Mouse (Mus musculus): ENCODE data around the gene N4bp2.

DNA sequence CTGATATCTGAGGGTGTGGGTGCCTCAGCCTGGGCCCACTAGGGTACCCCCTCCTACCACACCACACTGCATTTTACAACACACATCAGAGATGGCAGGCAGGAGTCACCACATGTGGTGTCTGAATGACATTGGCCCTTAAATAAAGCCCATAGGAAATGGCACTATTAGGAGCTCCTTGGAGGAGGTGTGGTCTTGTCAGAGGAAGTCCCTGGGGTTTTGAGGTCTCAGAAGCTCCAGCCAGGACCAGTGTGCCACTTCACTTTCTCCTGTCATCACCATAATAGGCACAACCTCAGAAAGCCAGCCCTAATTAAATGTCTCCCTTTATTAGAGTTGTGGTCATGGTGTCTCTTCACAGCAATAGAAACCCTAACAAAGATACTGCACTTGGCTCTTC is 14.4 kb upstream of the N4bp2 start:
- TF ChIP-seq MAX (IDR thresholded peaks at IDR 0.05) (no peak), CTCF (IDR thresholded peaks at IDR 0.05; ENCODE audit: control insufficient read depth, insufficient read depth, insufficient read length) (no peak)

Data from C2C12 (cell line).